Mouse (Mus musculus): ENCODE data around the gene Olfr690. TPM values are rescaled to one million over a fixed set of nuclear protein-coding genes. Genes with fewer than 3 reads are reported as not detected.
"Not testable (repeated sequence)": the region's sequence is repeated elsewhere in the genome, so short reads cannot be mapped to it uniquely, and the experiment has no call there.

The Olfr690 gene
- under 1 TPM; 0.25 to 0.64 TPM for total RNA-seq (2021)
- long read RNA-seq: 0 reads

DNA sequence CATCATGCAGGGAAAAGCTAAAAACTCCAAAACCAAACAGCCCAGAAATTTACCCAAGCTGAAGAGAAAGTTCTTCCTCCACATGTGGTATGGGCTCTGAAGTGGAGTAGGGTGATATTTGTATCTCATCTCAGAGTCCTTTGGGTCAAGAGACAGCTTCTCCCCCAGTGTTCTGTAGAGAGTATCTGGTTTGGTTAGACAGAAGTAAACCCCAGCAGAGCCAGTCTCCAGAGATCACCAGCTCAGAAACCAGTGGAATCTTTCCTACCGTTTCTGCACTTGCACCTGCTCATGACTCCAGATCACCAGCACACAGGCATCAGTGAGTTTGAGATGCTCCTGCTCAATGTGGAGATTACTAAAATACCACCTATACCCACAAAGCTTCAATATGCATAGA, at the start of gene Olfr690:
Gene Olfr690, minus strand, starts transcription at position 101 of the 400 bp plus-strand sequence.
- no peak for DNase-seq (ENCODE audit: low spot score in 2 of 2)

DNA sequence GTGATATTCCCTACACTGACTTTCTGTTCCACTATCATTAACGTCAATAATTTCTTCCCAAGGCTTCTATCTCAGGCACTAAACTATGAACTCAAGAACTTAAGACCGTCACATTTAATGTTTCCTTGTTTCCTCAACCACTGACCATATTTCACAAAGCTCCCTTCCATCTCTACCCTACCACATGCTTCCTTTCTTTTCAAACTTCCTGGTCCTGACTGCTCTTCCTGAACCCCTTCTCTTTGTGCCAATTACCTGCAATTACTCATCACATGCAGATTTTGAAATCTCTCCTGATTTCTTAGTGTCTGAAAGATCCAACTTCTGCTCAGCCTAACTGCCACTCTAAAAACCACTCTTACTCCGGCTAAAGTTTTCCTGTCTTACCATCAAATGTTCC, 46.4 kb upstream of the Olfr690 start:
- DNase-seq (ENCODE audit: low spot score in 2 of 2): no peak

DNA sequence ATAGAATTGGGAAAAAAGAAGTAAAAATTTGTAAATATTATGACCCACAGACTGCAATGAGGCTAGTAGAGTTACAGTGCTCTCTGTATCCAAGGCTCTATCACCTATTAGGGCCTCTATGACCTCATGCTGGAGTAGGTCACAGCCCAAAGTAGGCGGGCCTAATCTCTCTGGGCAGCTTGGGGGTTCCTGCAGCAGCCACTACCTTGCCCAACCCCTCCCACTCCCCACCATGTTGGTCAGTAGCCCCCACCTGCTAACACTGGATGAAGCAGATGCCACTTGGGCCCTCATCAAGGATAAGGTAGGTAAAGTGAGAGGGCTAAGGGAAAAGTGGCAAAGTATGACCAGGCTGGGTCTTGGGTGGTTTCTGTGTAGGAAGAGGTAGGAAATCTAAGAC, 41.0 kb upstream of the Olfr690 start, which contains the start of gene Gm5901:
Gene Gm5901, plus strand, starts transcription at position 173 of the 400 bp plus-strand sequence.
- no peak for DNase-seq (ENCODE audit: low spot score in 2 of 2)

DNA sequence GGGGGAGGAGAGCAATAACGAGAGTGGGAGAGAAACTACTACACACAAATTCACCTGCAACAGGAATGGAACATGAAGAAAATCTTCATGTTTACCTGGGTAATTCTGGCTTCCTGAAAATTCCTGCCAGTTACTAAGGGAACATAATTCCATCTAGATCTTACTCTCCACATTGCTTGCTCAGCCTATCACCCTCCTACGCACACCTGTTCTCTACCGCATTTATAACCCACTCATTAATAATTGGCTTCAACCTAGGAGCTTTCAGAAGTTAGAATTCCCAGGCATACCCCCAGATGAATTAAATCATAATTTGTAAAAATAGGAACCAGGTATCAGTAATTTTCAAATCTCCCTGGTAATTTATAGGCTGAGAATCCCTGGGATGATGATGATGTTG, 40.1 kb upstream of the Olfr690 start:
- peak; percentile 21 to 69 for DNase-seq (ENCODE audit: low spot score in 2 of 2)

DNA sequence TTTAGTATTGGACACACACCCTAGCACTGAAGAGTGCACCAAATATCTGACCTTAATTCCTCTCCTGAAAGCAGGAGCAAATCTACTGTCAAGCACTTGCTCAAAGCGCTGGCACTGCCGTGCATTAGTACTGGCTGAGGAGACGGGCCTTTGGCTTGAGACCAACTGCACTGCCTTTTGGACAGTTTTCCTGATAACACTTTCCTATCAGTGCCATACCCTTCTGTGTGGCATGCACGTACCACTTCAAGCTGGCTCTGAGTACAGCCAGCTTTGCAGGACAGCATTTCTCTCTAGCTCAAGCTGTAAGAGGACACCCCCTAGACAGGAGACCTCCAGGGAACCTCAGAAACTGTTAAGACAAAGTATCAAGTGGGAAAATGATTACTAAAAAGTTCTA, 39.6 kb upstream of the Olfr690 start:
- peak in 1 of 2 experiments; percentile 11 for DNase-seq (ENCODE audit: low spot score in 2 of 2)

DNA sequence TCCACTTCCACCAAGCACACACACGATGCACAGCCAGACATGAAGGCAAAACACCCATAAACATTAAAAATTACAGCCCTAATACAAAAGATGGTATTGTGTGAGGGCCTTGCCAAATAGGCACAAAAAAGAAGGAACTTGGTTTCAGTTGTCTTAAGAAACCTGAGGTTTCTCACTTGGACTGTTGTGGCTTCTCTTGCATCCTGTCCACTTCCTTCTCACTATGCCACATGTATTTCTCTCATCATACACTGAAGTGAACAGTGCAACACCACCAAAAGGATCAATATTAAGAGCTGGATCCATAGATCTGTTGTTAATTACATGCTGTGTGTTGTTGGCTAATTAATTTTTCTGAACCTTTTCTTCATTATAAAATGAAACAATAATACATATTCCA, 39.0 kb upstream of the Olfr690 start:
- no peak for DNase-seq (ENCODE audit: low spot score in 2 of 2)

DNA sequence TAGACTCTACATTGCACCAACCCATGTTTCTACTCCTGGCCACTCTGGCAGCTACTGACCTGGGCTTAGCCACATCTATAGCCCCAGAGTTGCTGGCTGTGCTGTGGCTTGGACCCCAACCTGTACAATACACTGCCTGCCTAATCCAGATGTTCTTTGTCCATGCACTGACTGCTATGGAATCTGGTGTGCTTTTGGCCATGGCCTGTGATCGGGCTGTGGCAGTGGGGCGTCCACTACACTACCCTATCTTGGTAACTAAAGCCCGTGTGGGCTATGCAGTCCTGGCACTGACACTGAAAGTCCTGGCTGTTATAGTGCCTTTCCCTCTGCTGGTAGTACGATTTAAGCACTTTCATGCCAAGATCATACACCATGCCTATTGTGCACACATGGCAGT, 34.6 kb upstream of the Olfr690 start:
- no peak for DNase-seq (ENCODE audit: low spot score in 2 of 2)

DNA sequence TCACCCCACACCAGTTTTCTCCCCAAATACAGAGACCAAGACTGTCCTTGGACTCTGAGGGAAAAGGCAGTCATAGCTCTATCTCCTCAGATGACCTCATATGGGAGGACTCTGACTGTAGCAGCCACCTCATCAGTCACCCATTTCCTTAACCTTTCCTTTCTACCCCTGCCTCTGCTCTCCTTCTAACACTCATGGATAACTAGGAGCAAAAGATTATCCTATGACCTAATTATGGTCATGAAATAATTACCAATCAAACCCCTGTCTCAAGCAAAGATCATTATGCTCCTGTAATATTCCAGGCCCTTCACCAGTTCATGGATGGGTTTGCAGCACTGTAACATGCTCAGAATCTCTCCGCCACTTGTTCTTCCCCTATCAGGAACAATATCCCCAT, 34.0 kb upstream of the Olfr690 start, which contains the start of gene Olfr692:
Gene Olfr692, plus strand, starts transcription at position 301 of the 400 bp plus-strand sequence.
- DNase-seq (ENCODE audit: low spot score in 2 of 2): no peak

DNA sequence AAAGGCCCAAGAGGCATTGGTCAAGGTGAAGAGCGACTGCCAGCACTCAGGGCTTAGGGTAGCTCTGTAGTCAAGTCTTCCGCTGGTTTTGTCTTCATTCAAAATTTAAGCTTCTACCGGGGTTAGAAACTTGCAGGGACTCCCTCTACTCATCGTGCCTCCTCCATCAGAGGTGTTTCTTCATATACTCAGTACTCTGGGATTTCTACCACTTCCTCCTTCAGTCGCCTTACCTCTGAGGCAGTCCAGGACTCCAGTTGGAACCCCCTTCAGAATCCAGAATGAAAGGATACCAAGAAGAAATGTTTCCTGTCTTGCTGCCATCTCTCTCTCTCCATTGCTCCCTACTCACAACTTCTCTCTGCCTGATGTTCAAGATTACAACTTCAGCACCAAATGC, 33.4 kb upstream of the Olfr690 start:
- DNase-seq (ENCODE audit: low spot score in 2 of 2): no peak

DNA sequence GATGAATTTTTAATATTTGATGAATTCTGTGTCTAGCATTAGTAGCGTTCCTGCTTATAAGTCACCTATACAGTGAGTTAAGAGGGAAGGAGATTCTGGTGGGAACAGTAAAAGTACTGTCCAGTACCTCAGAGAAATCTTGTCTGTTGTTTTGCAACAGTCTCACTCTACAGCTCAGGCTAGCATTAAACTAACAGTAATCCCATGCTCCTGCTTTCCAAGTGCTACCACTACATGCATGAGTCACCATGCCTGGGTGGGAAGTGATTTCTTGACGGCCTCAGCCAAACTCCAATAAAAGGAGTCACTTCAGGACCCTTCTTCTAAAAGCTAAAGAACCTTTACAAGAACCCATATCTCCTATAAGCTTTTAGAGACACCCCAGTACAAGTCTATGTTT, 27.8 kb upstream of the Olfr690 start:
- no peak for DNase-seq (ENCODE audit: low spot score in 2 of 2)

DNA sequence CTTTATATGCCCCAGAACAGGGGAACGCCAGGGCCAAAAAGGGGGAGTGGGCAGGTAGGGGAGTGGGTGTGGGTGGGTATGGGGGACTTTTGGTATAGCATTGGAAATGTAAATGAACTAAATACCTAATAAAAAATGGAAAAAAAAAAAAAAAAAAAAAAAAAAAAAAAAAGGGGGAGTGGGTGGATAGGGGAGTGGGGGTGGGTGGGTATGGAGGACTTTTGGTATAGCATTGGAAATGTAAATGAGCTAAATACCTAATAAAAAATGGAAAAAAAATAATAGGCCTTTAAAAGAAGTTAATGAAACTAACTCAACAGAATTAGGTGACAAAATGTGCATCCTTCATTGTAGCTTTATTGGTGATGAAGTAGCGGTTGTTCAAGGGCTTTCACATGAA, 22.6 kb upstream of the Olfr690 start:
- DNase-seq (ENCODE audit: low spot score in 2 of 2): not testable (repeated sequence)

DNA sequence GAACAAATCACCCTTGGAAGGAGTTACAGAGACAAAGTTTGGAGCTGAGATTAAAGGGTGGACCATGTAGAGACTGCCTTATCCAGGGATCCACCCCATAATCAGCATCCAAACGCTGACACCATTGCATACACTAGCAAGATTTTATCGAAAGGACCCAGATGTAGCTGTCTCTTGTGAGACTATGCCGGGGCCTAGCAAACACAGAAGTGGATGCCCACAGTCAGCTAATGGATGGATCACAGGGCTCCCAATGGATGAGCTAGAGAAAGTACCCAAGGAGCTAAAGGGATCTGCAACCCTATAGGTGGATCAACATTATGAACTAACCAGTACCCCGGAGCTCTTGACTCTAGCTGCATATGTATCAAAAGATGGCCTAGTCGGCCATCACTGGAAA, 22.2 kb upstream of the Olfr690 start:
- DNase-seq (ENCODE audit: low spot score in 2 of 2): not testable (repeated sequence)

DNA sequence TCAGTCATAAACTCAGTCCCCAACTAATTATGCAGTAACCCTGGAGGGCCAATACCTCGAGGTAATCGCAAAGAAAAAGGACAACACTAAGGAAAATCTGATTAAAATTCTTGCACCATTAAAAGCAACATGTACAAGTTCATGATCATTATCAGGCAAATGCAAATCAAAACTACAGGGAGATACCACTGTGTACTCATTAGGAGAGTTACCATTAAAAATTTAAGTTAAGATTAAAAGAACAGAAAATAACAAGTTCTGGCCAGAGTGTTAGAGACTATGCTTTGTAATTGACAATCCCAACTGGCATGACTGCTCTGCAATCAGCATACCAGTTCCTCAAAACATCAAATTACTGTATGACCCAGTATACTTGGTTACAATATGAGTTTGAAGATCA, 8.8 kb upstream of the Olfr690 start:
- DNase-seq (ENCODE audit: low spot score in 2 of 2): no peak

DNA sequence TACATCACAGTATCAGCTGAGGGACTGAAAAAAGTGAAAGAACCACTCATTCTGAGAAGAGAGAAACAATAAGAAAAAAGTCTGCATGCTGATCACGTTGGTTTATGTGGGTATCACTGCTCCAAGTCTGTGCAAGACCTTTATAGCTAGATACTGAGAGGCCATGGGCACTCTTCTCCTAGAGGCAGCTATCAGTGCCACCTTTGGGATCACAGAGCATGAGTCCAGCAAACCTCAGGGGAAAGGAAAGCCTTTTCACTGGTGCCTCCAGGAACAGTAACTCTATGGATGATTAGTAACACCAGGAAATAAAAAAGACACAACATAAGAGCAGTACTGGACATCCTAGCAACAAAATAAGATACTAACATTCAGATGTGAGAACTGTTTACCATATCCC, 8.3 kb upstream of the Olfr690 start, which contains the start of gene Olfr691:
Gene Olfr691, minus strand, starts transcription at position 101 of the 400 bp plus-strand sequence.
- no peak for DNase-seq (ENCODE audit: low spot score in 2 of 2)

DNA sequence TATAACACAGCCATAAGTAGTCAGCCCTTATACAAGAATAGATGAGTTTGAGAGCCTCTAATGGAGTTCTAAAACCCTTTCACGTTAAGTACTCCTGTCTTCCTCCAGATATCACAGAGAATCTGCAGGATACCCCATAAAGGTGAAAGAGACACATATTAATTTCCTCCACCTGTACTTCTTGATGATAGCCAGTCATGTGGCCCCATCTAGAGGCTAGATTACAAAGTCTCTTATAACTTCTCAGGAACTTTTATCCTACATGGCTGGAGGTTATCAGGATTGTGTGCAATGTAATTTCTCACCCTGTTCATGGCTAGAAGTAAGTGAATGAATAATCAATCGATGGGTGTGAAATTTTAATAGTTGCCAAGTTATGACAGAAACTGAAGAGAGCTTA, 8.6 kb downstream of the Olfr690 start:
- DNase-seq (ENCODE audit: low spot score in 2 of 2): no peak

DNA sequence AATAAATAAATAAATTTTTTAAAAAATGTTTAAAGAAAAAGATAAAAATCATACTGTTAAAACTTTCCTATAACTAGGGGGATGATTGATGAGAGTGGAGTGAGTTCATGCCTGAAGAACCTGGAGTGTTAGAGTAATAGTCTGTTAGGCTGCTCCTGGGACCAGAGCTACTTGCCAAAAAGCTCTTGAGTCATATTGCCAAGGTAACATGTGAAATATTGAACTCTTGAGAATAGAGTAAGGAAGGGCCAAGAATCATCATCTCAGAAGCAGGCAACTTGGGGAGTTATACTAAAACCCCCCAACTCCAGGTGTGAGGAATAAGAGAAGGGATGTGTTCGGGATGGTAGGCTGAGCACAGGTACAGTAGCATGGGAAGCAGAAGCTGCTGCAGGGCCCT, 23.0 kb downstream of the Olfr690 start, which contains the start of gene Olfr689:
Gene Olfr689, plus strand, starts transcription at position 301 of the 400 bp plus-strand sequence.
- no peak for DNase-seq (ENCODE audit: low spot score in 2 of 2)

DNA sequence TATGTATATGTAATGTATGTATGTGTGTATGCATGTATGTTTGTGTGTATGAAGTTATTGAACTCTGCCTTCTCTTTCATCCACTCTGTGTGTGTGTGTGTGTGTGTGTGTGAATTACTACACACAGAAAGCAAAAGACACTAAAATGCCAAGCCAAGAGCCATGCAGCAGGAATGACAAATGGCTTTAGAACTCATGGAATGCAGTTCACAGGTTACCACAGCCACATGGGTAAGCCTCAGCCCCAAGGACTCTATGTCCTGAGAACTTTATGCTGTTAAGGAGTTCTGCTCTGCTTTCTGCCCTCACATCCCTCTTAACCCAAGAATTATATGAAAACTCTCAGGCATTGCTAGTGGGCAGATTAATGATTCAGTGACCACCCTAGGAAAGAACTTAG, 43.9 kb downstream of the Olfr690 start:
- DNase-seq (ENCODE audit: low spot score in 2 of 2): no peak

DNA sequence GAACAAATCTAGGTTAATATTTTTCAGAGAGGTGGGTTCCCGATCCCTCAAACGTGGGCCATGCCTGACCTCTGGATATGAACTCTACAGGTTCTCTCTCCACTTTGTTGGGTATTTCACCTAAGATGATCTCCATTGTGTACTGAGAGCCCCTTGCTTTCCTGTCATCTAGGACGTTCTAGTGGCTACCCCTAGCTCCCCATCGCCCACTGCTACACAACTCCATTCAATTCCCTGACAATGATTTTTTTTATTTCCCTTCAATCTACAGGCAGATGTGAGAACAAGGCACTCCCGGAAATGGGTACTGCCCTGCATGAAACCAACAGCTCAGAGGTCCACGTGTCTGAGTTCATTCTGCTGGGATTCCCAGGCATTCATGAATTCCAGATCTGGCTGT, 46.1 kb downstream of the Olfr690 start, which contains the start of gene Olfr688:
Gene Olfr688, plus strand, starts transcription at position 301 of the 400 bp plus-strand sequence.
- DNase-seq (ENCODE audit: low spot score in 2 of 2): no peak

Other genes starting within 250 kb of the Olfr690 start
- not detected for gene Olfr680-ps1, start 241.3 kb downstream of the Olfr690 start, total RNA-seq (2021)
- not detected for gene Olfr681, start 217.3 kb downstream of the Olfr690 start, total RNA-seq (2021)
- not detected for gene Olfr683, start 187.1 kb downstream of the Olfr690 start, total RNA-seq (2021)
- not detected for gene Olfr684, start 170.5 kb downstream of the Olfr690 start, total RNA-seq (2021)
- not detected for gene Olfr685, start 148.1 kb downstream of the Olfr690 start, total RNA-seq (2021)
- gene Olfr686, start 126.6 kb downstream of the Olfr690 start, total RNA-seq (2021): not detected
- gene Olfr688, start 46.0 kb downstream of the Olfr690 start, total RNA-seq (2021): not detected
- gene Olfr689, start 22.9 kb downstream of the Olfr690 start, total RNA-seq (2021): not detected
- under 1 TPM; 0.35 to 0.36 TPM for gene Olfr691, start 8.2 kb upstream of the Olfr690 start, total RNA-seq (2021)
- gene Olfr692, start 34.1 kb upstream of the Olfr690 start, total RNA-seq (2021): not detected
- not detected for gene Gm5901, start 40.9 kb upstream of the Olfr690 start, total RNA-seq (2021)
- 10 to 100 TPM; 55.9 to 59.4 TPM for gene Fam160a2, start 66.0 kb upstream of the Olfr690 start, total RNA-seq (2021)
- under 1 TPM; 0.63 to 0.69 TPM for gene Cnga4, start 70.5 kb upstream of the Olfr690 start, total RNA-seq (2021)
- 1 to 10 TPM; 5.4 to 9.2 TPM for gene Cckbr, start 91.6 kb upstream of the Olfr690 start, total RNA-seq (2021)
- 10 to 100 TPM; 14.3 to 15.9 TPM for gene Cavin3, start 148.2 kb upstream of the Olfr690 start, total RNA-seq (2021)
- 10 to 100 TPM; 83.8 to 89.3 TPM for gene Smpd1, start 220.3 kb upstream of the Olfr690 start, total RNA-seq (2021)
- gene Apbb1, start 247.5 kb upstream of the Olfr690 start, total RNA-seq (2021): 100 to 1,000 TPM; 382 to 388 TPM

Measured in layer of hippocampus, adult 18-20 months (tissue).